Mouse (Mus musculus): ENCODE results near the gene Hpcal4. TPM values are rescaled to one million over a fixed set of nuclear protein-coding genes. Genes with fewer than 3 reads are reported as not detected.

Hpcal4 gene
- polyA plus RNA-seq, 1 experiment from 2014 or later = 0.28 TPM

GRCm38 (mm10) chr4:123202094-123202420 lies 19.0 kb downstream of the Hpcal4 start:
- H3K9ac ChIP-seq = no peak overlapping the region
- peaks cover 14% of the 10 kb centered on the region for H3K4me1 ChIP-seq
- H3K4me2 ChIP-seq (replicated peaks) = peak overlapping the region; percentile 85
- no peaks in the 10 kb centered on the region for H3K36me3 ChIP-seq
- no peaks in the 10 kb centered on the region for H3K9me3 ChIP-seq (replicated peaks)
- ATAC-seq (ENCODE audit: insufficient number of reproducible peaks, low FRiP score, low TSS enrichment, low read depth) = no peak
- H3K27ac ChIP-seq (replicated peaks) = no peak overlapping the region
- WGBS = 11% methylated on average over 8 of the region's 8 CpGs
- H3K4me3 ChIP-seq (replicated peaks) = peak overlapping the region; percentile 40
- peaks cover 45% of the 10 kb centered on the region for H3K27me3 ChIP-seq

GRCm38 (mm10) chr4:123207337-123207736 lies 24.3 kb downstream of the Hpcal4 start:
- Histone ChIP-seq H3K9me3 (replicated peaks) (no peaks in the 10 kb centered on the region), H3K27ac (replicated peaks) (no peak overlapping the region), H3K4me2 (replicated peaks) (no peak overlapping the region), H3K27me3 (peaks cover 8% of the 10 kb centered on the region), H3K36me3 (no peaks in the 10 kb centered on the region), H3K9ac (no peak overlapping the region), H3K4me3 (replicated peaks) (no peak overlapping the region), H3K4me1 (no peaks in the 10 kb centered on the region)
- WGBS = 77% methylated on average over 5 of the region's 5 CpGs
- ATAC-seq (ENCODE audit: insufficient number of reproducible peaks, low FRiP score, low TSS enrichment, low read depth) = no peak

GRCm38 (mm10) chr4:123210996-123211395 lies 28.0 kb downstream of the Hpcal4 start:
- Histone ChIP-seq H3K27ac (replicated peaks) (no peak overlapping the region), H3K27me3 (no peaks in the 10 kb centered on the region; the same call in 1 of the 2 replicates), H3K4me1 (no peaks in the 10 kb centered on the region), H3K9me3 (replicated peaks) (no peaks in the 10 kb centered on the region), H3K4me3 (replicated peaks) (no peak overlapping the region), H3K36me3 (no peaks in the 10 kb centered on the region), H3K4me2 (replicated peaks) (no peak overlapping the region), H3K9ac (no peak overlapping the region)
- ATAC-seq (ENCODE audit: insufficient number of reproducible peaks, low FRiP score, low TSS enrichment, low read depth) = no peak
- 56% methylated on average over 8 of the region's 8 CpGs for WGBS

- H3K27me3 ChIP-seq = no peaks in the 10 kb centered on the region; the same call in 1 of the 2 replicates
- H3K36me3 ChIP-seq = no peaks in the 10 kb centered on the region
- H3K4me1 ChIP-seq = no peaks in the 10 kb centered on the region
- ATAC-seq (ENCODE audit: insufficient number of reproducible peaks, low FRiP score, low TSS enrichment, low read depth) = no peak
- no peaks in the 10 kb centered on the region for H3K9me3 ChIP-seq (replicated peaks)
- no peak overlapping the region for H3K27ac ChIP-seq (replicated peaks)
- H3K9ac ChIP-seq = no peak overlapping the region
- H3K4me2 ChIP-seq (replicated peaks) = no peak overlapping the region
- H3K4me3 ChIP-seq (replicated peaks) = no peak overlapping the region
- 55% methylated on average over 5 of the region's 5 CpGs for WGBS
These were observed 28.4 kb downstream of the Hpcal4 start for GRCm38 (mm10) chr4:123211453-123211852.

GRCm38 (mm10) chr4:123212330-123212729 lies 29.3 kb downstream of the Hpcal4 start:
- WGBS = 43% methylated on average over 2 of the region's 2 CpGs
- no peak for ATAC-seq (ENCODE audit: insufficient number of reproducible peaks, low FRiP score, low TSS enrichment, low read depth)
- no peak overlapping the region for H3K4me2 ChIP-seq (replicated peaks)
- H3K9ac ChIP-seq = no peak overlapping the region
- no peak overlapping the region for H3K27ac ChIP-seq (replicated peaks)
- no peaks in the 10 kb centered on the region for H3K9me3 ChIP-seq (replicated peaks)
- no peak overlapping the region for H3K4me3 ChIP-seq (replicated peaks)
- H3K4me1 ChIP-seq = no peaks in the 10 kb centered on the region
- H3K27me3 ChIP-seq = no peaks in the 10 kb centered on the region; the same call in 1 of the 2 replicates
- no peaks in the 10 kb centered on the region for H3K36me3 ChIP-seq

- Histone ChIP-seq H3K4me3 (replicated peaks) (no peak overlapping the region), H3K36me3 (no peaks in the 10 kb centered on the region), H3K4me2 (replicated peaks) (no peak overlapping the region), H3K27ac (replicated peaks) (no peak overlapping the region), H3K27me3 (no peaks in the 10 kb centered on the region), H3K4me1 (no peaks in the 10 kb centered on the region), H3K9ac (no peak overlapping the region), H3K9me3 (replicated peaks) (no peaks in the 10 kb centered on the region)
- no peak for ATAC-seq (ENCODE audit: insufficient number of reproducible peaks, low FRiP score, low TSS enrichment, low read depth)
- WGBS = 89% methylated on average over 9 of the region's 9 CpGs
These were observed 30.9 kb downstream of the Hpcal4 start for GRCm38 (mm10) chr4:123213975-123214374.

- H3K4me1 ChIP-seq = no peaks in the 10 kb centered on the region
- H3K4me3 ChIP-seq (replicated peaks) = no peak overlapping the region
- H3K9ac ChIP-seq = no peak overlapping the region
- ATAC-seq (ENCODE audit: insufficient number of reproducible peaks, low FRiP score, low TSS enrichment, low read depth) = no peak
- H3K27ac ChIP-seq (replicated peaks) = no peak overlapping the region
- no peaks in the 10 kb centered on the region for H3K27me3 ChIP-seq
- H3K36me3 ChIP-seq = no peaks in the 10 kb centered on the region
- WGBS = 65% methylated on average over 1 of the region's 1 CpGs
- no peak overlapping the region for H3K4me2 ChIP-seq (replicated peaks)
- H3K9me3 ChIP-seq (replicated peaks) = no peaks in the 10 kb centered on the region
These were observed 32.3 kb downstream of the Hpcal4 start for GRCm38 (mm10) chr4:123215367-123215766.

- 18% methylated on average over 1 of the region's 1 CpGs for WGBS
- no peaks in the 10 kb centered on the region for H3K36me3 ChIP-seq
- no peak overlapping the region for H3K9ac ChIP-seq
- H3K27me3 ChIP-seq = no peaks in the 10 kb centered on the region
- no peak overlapping the region for H3K4me3 ChIP-seq (replicated peaks)
- no peaks in the 10 kb centered on the region for H3K4me1 ChIP-seq
- no peak overlapping the region for H3K27ac ChIP-seq (replicated peaks)
- no peak for ATAC-seq (ENCODE audit: insufficient number of reproducible peaks, low FRiP score, low TSS enrichment, low read depth)
- H3K4me2 ChIP-seq (replicated peaks) = no peak overlapping the region
- no peaks in the 10 kb centered on the region for H3K9me3 ChIP-seq (replicated peaks)
These were observed 33.8 kb downstream of the Hpcal4 start for GRCm38 (mm10) chr4:123216782-123217181.

- no peak for ATAC-seq (ENCODE audit: insufficient number of reproducible peaks, low FRiP score, low TSS enrichment, low read depth)
- no peak overlapping the region for H3K27ac ChIP-seq (replicated peaks)
- WGBS = 66% methylated on average over 15 of the region's 15 CpGs
- no peaks in the 10 kb centered on the region for H3K27me3 ChIP-seq
- no peaks in the 10 kb centered on the region for H3K4me1 ChIP-seq
- H3K36me3 ChIP-seq = no peaks in the 10 kb centered on the region
- H3K9ac ChIP-seq = no peak overlapping the region
- H3K4me2 ChIP-seq (replicated peaks) = no peak overlapping the region
- no peaks in the 10 kb centered on the region for H3K9me3 ChIP-seq (replicated peaks)
- no peak overlapping the region for H3K4me3 ChIP-seq (replicated peaks)
These were observed 36.8 kb downstream of the Hpcal4 start for GRCm38 (mm10) chr4:123219720-123220357.

GRCm38 (mm10) chr4:123220637-123221036 lies 37.6 kb downstream of the Hpcal4 start:
- Histone ChIP-seq H3K27me3 (no peaks in the 10 kb centered on the region), H3K4me2 (replicated peaks) (no peak overlapping the region), H3K36me3 (no peaks in the 10 kb centered on the region), H3K27ac (replicated peaks) (no peak overlapping the region), H3K4me1 (no peaks in the 10 kb centered on the region), H3K9me3 (replicated peaks) (no peaks in the 10 kb centered on the region), H3K4me3 (replicated peaks) (no peak overlapping the region), H3K9ac (no peak overlapping the region)
- WGBS = 74% methylated on average over 4 of the region's 4 CpGs
- no peak for ATAC-seq (ENCODE audit: insufficient number of reproducible peaks, low FRiP score, low TSS enrichment, low read depth)

GRCm38 (mm10) chr4:123223309-123223708 lies 40.3 kb downstream of the Hpcal4 start:
- Histone ChIP-seq H3K9me3 (replicated peaks) (no peaks in the 10 kb centered on the region), H3K36me3 (no peaks in the 10 kb centered on the region), H3K4me1 (peaks cover 25% of the 10 kb centered on the region), H3K4me2 (replicated peaks) (no peak overlapping the region), H3K9ac (no peak overlapping the region), H3K27ac (replicated peaks) (no peak overlapping the region), H3K4me3 (replicated peaks) (no peak overlapping the region), H3K27me3 (no peaks in the 10 kb centered on the region)
- ATAC-seq (ENCODE audit: insufficient number of reproducible peaks, low FRiP score, low TSS enrichment, low read depth) = no peak
- 57% methylated on average over 3 of the region's 3 CpGs for WGBS

GRCm38 (mm10) chr4:123225718-123226403 lies 42.8 kb downstream of the Hpcal4 start:
- 55% methylated on average over 10 of the region's 10 CpGs for WGBS
- Histone ChIP-seq H3K9me3 (replicated peaks) (no peaks in the 10 kb centered on the region), H3K27ac (replicated peaks) (0 out of 2 replicates have a peak overlapping the region, but pooled peaks have one; percentile 22), H3K36me3 (no peaks in the 10 kb centered on the region), H3K4me3 (replicated peaks) (no peak overlapping the region), H3K4me1 (peaks cover 37% of the 10 kb centered on the region), H3K9ac (no peak overlapping the region), H3K27me3 (no peaks in the 10 kb centered on the region), H3K4me2 (replicated peaks) (no peak overlapping the region)
- ATAC-seq (ENCODE audit: insufficient number of reproducible peaks, low FRiP score, low TSS enrichment, low read depth) = peak; percentile 47; the same call in 1 of the 2 replicates

Data from embryonic facial prominence, embryonic 15.5 days (tissue).